Mouse (Mus musculus) spleen, postnatal 14 days (tissue): ENCODE data around the gene Aqp9.

Experiments
- DNase-seq, 2 experiments: peaks; one replicate each; pipeline ENCODE4 v3.0.0; 2021 to 2022; ENCODE audit warnings: low spot score in 2 of 2

Gene Aqp9

GRCm38 (mm10) chr9:71167473-71168215 is 838 bp downstream of the Aqp9 start:
- no peak for DNase-seq

DNA sequence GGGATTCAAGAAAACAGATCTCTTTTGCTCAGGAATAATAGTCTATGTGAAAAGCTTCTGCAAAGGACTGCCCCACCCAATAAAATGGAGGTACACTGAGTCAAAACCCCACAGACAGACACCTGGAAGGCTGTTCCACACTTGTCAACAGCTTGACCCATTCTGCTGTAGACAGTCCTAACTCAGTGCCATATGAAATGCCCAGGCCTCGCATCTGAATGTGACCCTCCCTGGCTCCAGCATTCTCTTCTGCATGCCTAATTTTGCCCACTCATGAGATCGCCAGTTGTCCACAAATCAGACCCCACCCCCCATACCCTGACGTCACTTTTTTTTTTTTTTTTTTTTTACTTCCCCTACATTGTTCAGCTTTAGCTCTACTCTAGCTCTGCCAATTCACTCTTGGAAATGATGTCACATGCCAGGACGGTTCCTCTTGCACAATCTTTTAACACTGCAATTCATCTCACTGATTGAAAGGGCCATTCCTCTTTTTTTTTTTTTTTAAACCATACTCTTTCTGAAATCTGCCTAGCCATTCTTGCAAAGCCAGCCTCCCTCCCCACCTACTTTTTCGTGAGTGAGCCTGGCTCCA is 1.5 kb downstream of the Aqp9 start:
- DNase-seq, result no peak

- DNase-seq, result peak; percentile 44 to 57
Measured at GRCm38 (mm10) chr9:71166019-71166705, 2.3 kb downstream of the Aqp9 start.

DNA sequence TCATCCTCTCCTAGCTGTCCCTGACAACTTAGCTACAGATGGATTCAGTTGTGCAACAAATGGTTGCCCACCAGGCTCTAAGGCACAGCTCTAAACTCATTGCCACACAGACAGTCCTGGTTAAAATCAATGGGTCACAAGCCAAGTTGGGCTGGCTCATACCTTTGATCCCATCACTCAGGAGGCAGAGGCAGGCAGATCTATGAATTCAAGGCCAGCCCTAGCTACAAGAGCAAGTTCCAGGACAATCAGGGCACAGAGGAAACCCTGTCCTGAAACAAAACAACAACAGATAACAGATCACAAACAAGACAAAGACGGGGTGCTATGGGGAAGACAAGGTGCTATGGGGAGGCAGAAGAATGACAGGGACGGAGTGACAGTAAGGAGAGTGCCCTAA is 3.0 kb downstream of the Aqp9 start:
- no peak for DNase-seq

DNA sequence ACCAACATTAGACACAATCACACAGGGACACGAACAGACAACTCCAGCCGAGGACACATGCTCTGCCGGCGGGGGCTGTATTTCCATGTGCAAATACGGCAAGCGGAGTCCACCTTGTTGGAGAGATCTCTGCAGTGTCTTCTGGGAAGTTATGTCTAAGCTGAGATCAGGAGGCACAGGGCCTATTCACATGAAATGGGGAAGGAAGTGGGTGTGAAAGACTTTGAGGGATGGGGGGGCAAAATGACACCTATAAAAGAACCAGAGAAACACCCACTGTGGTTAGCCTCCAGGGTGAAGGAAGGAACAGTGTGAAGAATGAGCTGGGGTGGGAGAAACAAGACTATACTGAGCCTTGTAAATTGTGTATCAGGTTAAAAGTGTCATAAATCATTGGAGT is 3.4 kb downstream of the Aqp9 start:
- DNase-seq, result no peak

GRCm38 (mm10) chr9:71164353-71164752 is 4.1 kb downstream of the Aqp9 start:
- no peak for DNase-seq

DNA sequence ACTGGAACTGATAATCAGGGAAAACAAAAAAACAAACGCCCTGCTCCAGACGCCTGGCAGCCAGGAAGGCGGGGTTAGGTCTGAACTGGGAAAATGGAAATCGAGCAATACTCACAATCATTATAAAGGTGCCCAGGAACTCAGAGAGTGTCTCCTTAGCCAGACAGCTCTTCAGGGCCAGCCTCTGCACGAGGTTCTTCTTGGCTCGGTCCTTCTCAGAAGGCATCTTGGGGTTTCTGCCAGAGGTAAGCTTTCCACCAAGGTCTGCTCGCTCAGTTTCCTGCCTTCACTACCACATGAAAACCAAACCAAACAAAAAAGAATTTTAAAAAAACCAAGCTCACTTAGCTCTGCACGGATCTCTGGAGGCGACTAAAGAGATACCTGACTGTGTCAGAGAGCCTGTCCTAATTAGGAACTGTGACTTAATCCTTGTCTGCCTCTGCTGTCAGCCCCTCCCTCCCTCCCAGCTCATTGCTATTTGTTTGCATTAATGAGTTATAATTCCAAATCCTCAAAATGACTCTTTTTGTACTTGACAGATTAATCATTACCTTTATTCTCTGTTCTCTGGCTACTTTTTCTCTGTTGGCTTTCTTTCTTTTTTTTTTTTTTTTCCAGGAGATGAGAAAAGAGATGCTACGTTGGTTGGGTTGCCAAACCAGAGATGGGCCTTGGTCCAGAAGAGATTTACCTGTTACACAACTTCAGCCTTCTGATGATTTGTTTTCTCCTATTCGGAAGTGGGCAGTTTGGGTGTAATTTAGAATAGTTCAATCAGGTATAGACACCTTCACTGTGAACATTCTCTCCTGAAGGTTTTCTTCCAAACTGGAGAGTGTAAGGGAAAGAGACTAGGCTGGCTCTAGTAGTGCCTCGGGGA is 5.4 kb downstream of the Aqp9 start:
- no peak for DNase-seq

- no peak for DNase-seq
Measured at GRCm38 (mm10) chr9:71162131-71162857, 6.2 kb downstream of the Aqp9 start.

DNA sequence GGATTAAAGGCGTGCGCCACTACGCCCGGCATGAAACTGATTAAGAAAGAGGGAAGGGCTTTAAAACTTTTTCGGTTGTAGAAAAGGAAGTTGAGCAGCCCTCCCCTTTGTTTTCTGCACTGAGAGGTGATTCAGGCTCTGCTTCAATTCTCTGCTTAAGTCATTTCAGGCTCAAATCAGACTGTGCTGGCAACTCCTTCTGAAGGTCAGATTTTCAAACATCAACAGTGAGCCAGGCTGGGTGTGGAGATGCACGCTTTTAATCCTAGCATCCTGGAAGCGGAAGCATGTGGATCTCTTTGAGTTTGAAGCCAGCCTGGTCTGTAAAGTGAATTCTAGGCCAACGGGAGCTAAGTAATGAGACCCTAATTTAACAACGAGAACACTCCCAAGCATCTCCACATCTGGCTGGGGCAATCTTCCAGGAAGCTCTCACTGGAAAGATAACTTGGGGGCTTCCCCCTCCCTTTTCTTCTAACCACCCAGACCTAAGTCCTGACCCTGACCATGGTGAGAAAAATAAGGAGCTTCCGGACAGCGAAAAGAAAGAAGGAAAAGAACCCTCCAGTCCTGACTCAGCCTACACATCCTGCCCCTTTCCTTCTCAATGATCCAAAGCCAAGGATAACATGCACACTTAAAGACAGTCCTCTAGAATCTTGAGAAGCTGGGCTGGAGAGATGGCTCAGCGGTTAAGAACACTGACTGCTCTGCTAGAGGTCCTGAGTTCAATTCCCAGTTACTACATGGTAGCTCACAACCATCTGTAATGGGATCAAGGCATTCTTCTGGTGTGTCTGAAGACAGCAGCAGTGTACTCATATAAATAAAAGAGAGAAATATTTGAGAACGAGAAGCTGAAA is 7.4 kb downstream of the Aqp9 start:
- no peak for DNase-seq

GRCm38 (mm10) chr9:71159686-71160085 is 8.8 kb downstream of the Aqp9 start:
- no peak for DNase-seq

DNA sequence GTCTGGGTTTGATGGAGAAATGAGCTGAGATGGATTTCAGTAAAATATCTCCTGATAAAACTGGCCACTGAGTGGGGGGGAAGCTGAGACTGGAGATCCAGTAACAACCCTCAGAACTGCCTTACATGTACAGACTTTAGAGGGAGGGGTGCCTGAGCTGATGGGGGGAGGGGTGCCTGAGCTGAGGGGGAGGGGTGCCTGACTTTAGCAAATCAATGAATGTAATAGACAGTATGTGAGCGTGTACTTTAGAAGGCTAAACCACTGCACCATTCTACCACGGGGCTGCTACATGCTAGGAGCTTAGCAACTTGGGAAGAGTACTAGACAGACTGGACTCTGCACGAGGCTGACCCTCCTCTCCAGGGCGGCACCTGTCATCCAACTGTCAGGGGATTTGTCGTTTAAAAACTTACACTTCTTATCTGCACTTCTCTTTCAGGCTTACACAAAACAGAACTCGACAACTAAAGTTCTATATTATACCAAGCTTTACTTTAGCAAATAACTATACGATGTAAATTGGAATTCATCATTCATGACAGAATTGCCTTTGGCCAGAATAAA is 9.3 kb downstream of the Aqp9 start:
- DNase-seq, result no peak

GRCm38 (mm10) chr9:71157921-71158646 is 10.4 kb downstream of the Aqp9 start:
- DNase-seq, result no peak

GRCm38 (mm10) chr9:71156447-71157035 is 11.9 kb downstream of the Aqp9 start:
- no peak for DNase-seq

GRCm38 (mm10) chr9:71155399-71156005 is 13.0 kb downstream of the Aqp9 start:
- DNase-seq, result no peak

DNA sequence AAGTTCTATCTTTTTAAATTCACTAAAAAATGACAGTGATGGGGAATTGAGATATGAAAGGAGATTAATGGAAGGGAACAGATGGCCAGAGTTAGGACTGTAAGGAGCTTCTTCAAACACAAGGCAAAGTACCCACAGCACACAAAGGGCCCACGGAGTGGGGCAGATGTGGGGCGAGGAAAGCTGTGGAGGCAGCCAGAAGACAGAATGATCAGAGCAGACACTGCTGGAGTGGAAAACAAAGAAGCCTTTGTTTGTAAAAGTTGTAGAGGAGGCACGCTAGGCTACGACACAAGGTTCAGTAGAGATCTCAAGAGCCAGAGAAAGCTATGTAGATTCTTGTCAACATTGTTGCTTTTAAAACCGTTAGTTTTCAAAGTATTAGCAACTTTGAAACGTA is 17.1 kb downstream of the Aqp9 start:
- no peak for DNase-seq

- DNase-seq, result no peak
Measured at GRCm38 (mm10) chr9:71150175-71150574, 18.3 kb downstream of the Aqp9 start.

GRCm38 (mm10) chr9:71148890-71149289 is 19.6 kb downstream of the Aqp9 start:
- DNase-seq, result no peak

- peak; percentile 27 to 35 for DNase-seq
Measured at GRCm38 (mm10) chr9:71146210-71146609, 22.3 kb downstream of the Aqp9 start.

GRCm38 (mm10) chr9:71140205-71140604 is 28.3 kb downstream of the Aqp9 start:
- no peak for DNase-seq
